Mouse (Mus musculus) ES-E14 (cell line): Measurements from ENCODE around the gene Ndufs8. TPM values are rescaled to one million over a fixed set of nuclear protein-coding genes. Genes with fewer than 3 reads are reported as not detected.

Source experiments
- DNase-seq: peaks from one replicate; pipeline ENCODE4 v3.0.0-alpha.2; 2013; ENCODE audit warnings: low read depth, low spot score
- H3K27ac ChIP-seq: 2 replicates; pipeline ENCODE4 v1.5.1; 2012; ENCODE audit warnings: low read depth, mild to moderate bottlenecking, low read length, moderate library complexity, mixed read lengths; ENCODE audit not compliant: poor library complexity, insufficient read depth, severe bottlenecking
- H3K36me3 ChIP-seq: 2 replicates; pipeline ENCODE4 v1.6.1; 2012; ENCODE audit warnings: mild to moderate bottlenecking, low read length, moderate library complexity, mixed read lengths; ENCODE audit not compliant: control insufficient read depth, poor library complexity, insufficient read depth, severe bottlenecking
- H3K4me1 ChIP-seq, 2 experiments: fragments of 150-350 bp in 1 of 2; sonication (generic) in 1 of 2; 2 replicates each; pipeline ENCODE4 v1.6.1; 2012; ENCODE audit warnings: low read length in 2 of 2, mild to moderate bottlenecking in 1 of 2, mixed read lengths in 1 of 2; ENCODE audit not compliant: control insufficient read depth in 2 of 2, insufficient read depth in 2 of 2, poor library complexity in 1 of 2
- H3K4me3 ChIP-seq, 2 experiments: fragments of 150-350 bp in 1 of 2; sonication (generic) in 1 of 2; 2 replicates each; pipeline ENCODE4 v1.5.1; 2012; ENCODE audit warnings: low read length in 2 of 2, low read depth in 1 of 2, mild to moderate bottlenecking in 1 of 2, mixed read lengths in 1 of 2; ENCODE audit not compliant: insufficient read depth in 1 of 2, poor library complexity in 1 of 2, severe bottlenecking in 1 of 2
- H3K9ac ChIP-seq: 2 replicates; pipeline ENCODE4 v1.6.1; 2012; ENCODE audit warnings: low read depth, mild to moderate bottlenecking, low read length, mixed read lengths; ENCODE audit not compliant: poor library complexity, insufficient read depth, severe bottlenecking
- H3K9me3 ChIP-seq: fragments of 150-350 bp; sonication (generic); 2 replicates; pipeline ENCODE4 v1.6.1; 2012; ENCODE audit warnings: low read depth, mild to moderate bottlenecking, low read length; ENCODE audit not compliant: control insufficient read depth, insufficient read depth
- CHD2 ChIP-seq: IDR thresholded peaks from 2 replicates; pipeline ENCODE4 v1.6.1; 2014; ENCODE audit warnings: mild to moderate bottlenecking, low read depth, low read length, inconsistent platforms
- HCFC1 ChIP-seq: IDR thresholded peaks from 2 replicates; pipeline ENCODE4 v1.6.1; 2012; ENCODE audit warnings: low read length, inconsistent platforms, borderline replicate concordance; ENCODE audit not compliant: insufficient read depth
- MAFK ChIP-seq: IDR thresholded peaks from 2 replicates; pipeline ENCODE4 v1.6.1; 2014; ENCODE audit warnings: mild to moderate bottlenecking, low read depth, low read length, inconsistent platforms; ENCODE audit not compliant: insufficient read depth
- ZC3H11A ChIP-seq: IDR thresholded peaks from 2 replicates; pipeline ENCODE4 v1.6.1; 2012; ENCODE audit warnings: low read depth, mild to moderate bottlenecking, inconsistent platforms, low read length, borderline replicate concordance
- ZNF384 ChIP-seq: IDR thresholded peaks from 2 replicates; pipeline ENCODE4 v1.6.1; 2012; ENCODE audit warnings: low read depth, low read length, inconsistent platforms
- in situ Hi-C, 2 experiments: fragments of 600-800 bp; cut with MboI; formaldehyde crosslinking; loops; one replicate each; pipeline ENCODE4 v1.15.1; 2025; ENCODE audit warnings: low sequenced_read_pairs in 2 of 2, inconsistent platforms in 1 of 2; ENCODE audit not compliant: unreplicated experiment in 2 of 2
- total RNA-seq: library from RNA; depleted of rRNA; stranded (reverse); fragments of 300-350 nt; gene quantifications from 2 replicates; pipeline ENCODE4 v1.2.3, GENCODE M21; 2012

Ndufs8 gene
- total RNA-seq, 1 experiment: 134 TPM

DNA sequence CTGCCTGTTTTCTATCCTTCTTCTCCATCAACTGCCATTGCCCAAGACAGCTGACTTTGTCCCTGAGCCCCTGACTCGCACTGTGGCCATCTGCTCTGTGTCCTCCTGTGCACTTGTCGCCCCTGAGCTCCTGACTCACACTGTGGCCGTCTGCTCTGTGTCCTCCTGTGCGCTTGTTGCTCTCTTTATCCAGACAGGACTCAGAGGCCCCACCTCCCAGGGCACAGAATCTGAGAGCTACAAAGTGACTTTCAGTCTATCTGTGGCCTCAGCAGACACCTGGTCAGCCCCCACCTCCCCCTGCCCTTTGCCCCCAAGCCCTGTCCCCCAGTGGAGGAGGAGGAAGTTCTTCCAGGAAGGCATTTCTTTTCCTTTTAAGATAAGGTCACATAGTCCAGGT lies 43.2 kb upstream of the Ndufs8 start:
- no peak for TF ChIP-seq CHD2
- no peak for TF ChIP-seq HCFC1
- TF ChIP-seq MAFK: no peak
- no peak overlapping the region for H3K27ac ChIP-seq

DNA sequence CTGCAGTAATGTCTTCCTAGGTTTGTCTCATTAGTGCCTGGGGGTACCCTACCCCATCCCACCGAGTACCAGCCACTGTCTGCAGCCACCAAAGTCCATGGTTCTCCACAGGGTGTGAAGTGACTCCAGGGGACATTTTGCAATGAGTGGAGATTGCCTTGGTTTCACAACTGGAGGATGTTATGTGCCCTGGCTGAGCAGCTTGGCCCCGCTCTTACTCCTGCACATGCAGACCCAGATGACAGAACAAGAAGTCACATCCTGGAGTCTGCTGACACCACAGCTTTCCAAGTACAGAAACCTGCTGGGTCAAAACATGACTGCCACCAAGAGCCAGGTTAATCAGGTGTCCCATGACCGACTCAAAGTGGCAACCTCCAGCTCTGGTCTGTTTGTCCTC lies 42.5 kb upstream of the Ndufs8 start:
- in situ Hi-C loops: no loop called here
- Histone ChIP-seq H3K4me1 (no peaks in the 10 kb centered on the region), H3K9me3 (no peaks in the 10 kb centered on the region), H3K27ac (no peak overlapping the region), H3K9ac (no peak overlapping the region), H3K36me3 (no peaks in the 10 kb centered on the region), H3K4me3 (no peak overlapping the region)
- TF ChIP-seq ZC3H11A (no peak), MAFK (no peak), CHD2 (no peak), ZNF384 (no peak), HCFC1 (no peak)
- DNase-seq: no peak

More for the DNA sequence above, 43.2 kb upstream of the Ndufs8 start:
- in situ Hi-C loops: no loop called here
- no peaks in the 10 kb centered on the region for H3K36me3 ChIP-seq
- no peaks in the 10 kb centered on the region for H3K4me1 ChIP-seq
- no peak for DNase-seq
- no peaks in the 10 kb centered on the region for H3K9me3 ChIP-seq
- H3K4me3 ChIP-seq: no peak overlapping the region
- no peak overlapping the region for H3K9ac ChIP-seq

DNA sequence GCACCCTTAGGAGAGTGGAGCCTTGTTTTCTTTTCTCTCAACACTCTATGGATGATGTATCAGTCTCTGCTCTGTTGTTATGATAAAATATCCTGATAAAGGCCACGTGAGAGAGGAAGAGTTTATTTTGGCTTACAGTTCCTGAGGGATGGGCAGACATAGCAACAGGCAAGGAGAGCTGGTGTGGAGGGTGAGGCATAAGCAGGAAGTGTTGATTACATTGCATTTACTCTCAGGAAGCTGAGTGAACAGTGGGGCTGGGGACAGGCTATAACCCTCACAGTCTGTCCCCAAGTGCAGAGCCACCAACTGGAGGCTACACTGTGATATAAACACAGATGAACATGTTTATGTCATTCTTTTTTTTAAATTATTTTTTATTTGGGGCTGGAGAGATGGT lies 39.5 kb upstream of the Ndufs8 start:
- TF ChIP-seq HCFC1 (no peak), ZNF384 (no peak), CHD2 (no peak), MAFK (no peak), ZC3H11A (no peak)
- Histone ChIP-seq H3K27ac (no peak overlapping the region), H3K4me3 (no peak overlapping the region), H3K36me3 (no peaks in the 10 kb centered on the region), H3K9ac (no peak overlapping the region), H3K9me3 (no peaks in the 10 kb centered on the region), H3K4me1 (no peaks in the 10 kb centered on the region)
- in situ Hi-C loops: no loop called here
- DNase-seq: no peak

DNA sequence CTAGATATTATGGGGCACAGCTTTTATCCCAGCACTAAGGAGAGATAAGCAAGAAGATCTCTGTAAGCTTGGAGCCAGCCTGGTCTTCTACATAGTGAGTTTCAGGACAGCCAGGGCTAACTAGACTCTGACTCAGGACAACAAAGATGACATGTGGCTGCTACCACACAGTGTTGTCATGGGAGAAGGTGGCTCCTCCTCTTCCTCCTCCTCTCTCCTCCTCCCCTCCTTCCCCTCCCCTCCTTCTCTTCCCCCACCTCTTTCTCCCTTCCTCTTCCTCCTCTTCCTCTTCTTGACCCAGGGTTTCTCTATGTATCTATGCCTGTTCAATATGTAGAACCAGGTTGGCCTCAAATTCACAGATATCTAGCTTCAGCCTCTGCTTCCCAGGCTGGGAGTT lies 38.9 kb upstream of the Ndufs8 start:
- H3K9me3 ChIP-seq: no peaks in the 10 kb centered on the region
- TF ChIP-seq CHD2 (no peak), MAFK (no peak), HCFC1 (no peak), ZNF384 (no peak), ZC3H11A (no peak)

DNA sequence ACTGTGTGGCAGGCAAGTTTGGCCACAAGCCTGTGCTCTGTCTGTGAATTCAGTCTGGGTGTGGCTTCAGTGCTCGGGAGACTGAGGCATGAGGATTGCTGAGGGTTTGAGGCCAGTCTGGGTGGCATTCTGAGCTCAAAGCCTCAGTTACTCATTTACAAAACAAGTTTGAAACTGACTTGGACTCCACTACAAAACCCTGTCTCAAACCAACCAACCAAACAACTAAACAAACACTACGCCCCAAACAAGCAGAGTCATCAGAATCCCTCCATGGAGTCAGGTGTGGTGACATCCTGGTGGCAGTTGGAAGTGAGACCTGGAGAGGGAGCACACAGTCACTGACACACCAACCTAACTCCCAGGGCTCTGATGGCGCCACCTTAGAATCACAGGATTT lies 37.8 kb upstream of the Ndufs8 start:
- Histone ChIP-seq H3K4me3 (no peak overlapping the region), H3K36me3 (no peaks in the 10 kb centered on the region), H3K9ac (no peak overlapping the region), H3K9me3 (no peaks in the 10 kb centered on the region), H3K4me1 (peaks cover 0 to 3% of the 10 kb centered on the region in 2 experiments; a peak in 1 of 4 replicates), H3K27ac (no peak overlapping the region)
- no peak for TF ChIP-seq HCFC1
- no peak for TF ChIP-seq ZC3H11A
- no peak for TF ChIP-seq CHD2
- 0 out of 2 replicates have a peak, but pooled peaks have one; percentile 23 for TF ChIP-seq MAFK
- no peak for TF ChIP-seq ZNF384
- in situ Hi-C loops: no loop called here
- no peak for DNase-seq

More for the DNA sequence above, 38.9 kb upstream of the Ndufs8 start:
- no peaks in the 10 kb centered on the region for H3K4me1 ChIP-seq
- DNase-seq: no peak
- in situ Hi-C loops: no loop called here
- no peaks in the 10 kb centered on the region for H3K36me3 ChIP-seq
- no peak overlapping the region for H3K9ac ChIP-seq
- H3K27ac ChIP-seq: no peak overlapping the region
- H3K4me3 ChIP-seq: no peak overlapping the region
